Comparison of ENCODE assay signal across 27 mouse cellular contexts in the genomic region with DNA sequence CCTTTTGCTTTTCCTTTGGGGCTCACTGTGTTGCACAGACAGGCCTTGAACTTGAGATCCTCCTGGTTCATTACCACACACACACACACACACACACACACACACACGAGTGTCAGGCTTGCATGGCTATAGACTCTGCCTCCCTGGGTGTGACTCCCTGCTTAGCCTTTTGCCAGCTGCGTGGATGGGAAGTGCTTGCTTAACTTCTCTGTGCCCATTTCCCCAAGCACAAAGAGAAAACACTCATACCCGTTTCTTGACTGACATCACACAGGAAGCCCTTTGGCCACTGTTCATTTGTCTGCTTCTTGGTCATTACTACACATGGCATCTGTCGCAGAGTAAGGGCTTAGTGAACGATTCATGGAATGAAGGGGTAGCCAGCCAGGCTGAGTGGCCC. TPM values are rescaled to one million over a fixed set of nuclear protein-coding genes. Genes with fewer than 3 reads are reported as not detected.
DNase-seq lines count a peak whose midpoint lies in the region; ATAC-seq and TF ChIP-seq lines count a peak whose summit lies in the region.
"Had no signal": no experiment of that assay in that cellular context is flagged by ENCODE, and none has a peak within 500 bp of the region (broad histone marks: within the 10 kb centered on the region; RNA-seq: fewer than 3 reads in every experiment).

No protein-coding gene starts in this region.

- TF ChIP-seq CTCF in liver, embryonic 14.5 days (IDR thresholded peaks at IDR 0.05; ENCODE audit: low read depth): 0 out of 2 replicates have a peak, but pooled peaks have one; percentile 1

- WGBS in liver, embryonic 14.5 days (ENCODE audit: insufficient replicate concordance): 47% methylated on average over 5 of the region's 5 CpGs
- WGBS in liver, embryonic 12.5 days (ENCODE audit: insufficient replicate concordance): 52% methylated on average over 5 of the region's 5 CpGs

- no peak overlapping the region for H3K4me2 ChIP-seq in liver, embryonic 14.5 days (ENCODE audit: low read depth)
- no peak overlapping the region for H3K4me2 ChIP-seq in liver, embryonic 12.5 days
- H3K4me2 ChIP-seq: heart, embryonic 13.5 days; hindbrain, embryonic 12.5 days; hindbrain, embryonic 15.5 days had no signal

- no peak overlapping the region for H3K9ac ChIP-seq in liver, embryonic 14.5 days (replicated peaks)
- no peak overlapping the region for H3K9ac ChIP-seq in liver, embryonic 12.5 days
- H3K9ac ChIP-seq: heart, embryonic 13.5 days; hindbrain, embryonic 12.5 days; hindbrain, embryonic 15.5 days had no signal

- H3K27ac ChIP-seq in liver, embryonic 14.5 days: no peak overlapping the region
- no peak overlapping the region for H3K27ac ChIP-seq in liver, embryonic 12.5 days
- H3K27ac ChIP-seq: heart, adult 2 months; heart, embryonic 13.5 days; hindbrain, embryonic 12.5 days; hindbrain, embryonic 15.5 days had no signal

- no peak overlapping the region for H3K4me3 ChIP-seq in liver, embryonic 14.5 days (ENCODE audit: insufficient read depth in 1 of 2, low read depth in 2 of 2, low read length in 2 of 2)
- no peak overlapping the region for H3K4me3 ChIP-seq in liver, embryonic 12.5 days
- H3K4me3 ChIP-seq: gastrocnemius, adult 2 months; heart, adult 2 months; heart, embryonic 10.5 days; heart, embryonic 13.5 days; hindbrain, embryonic 12.5 days; hindbrain, embryonic 15.5 days had no signal

- H3K9me3 ChIP-seq in liver, embryonic 14.5 days (ENCODE audit: control insufficient read depth, low read length): no peaks in the 10 kb centered on the region
- no peaks in the 10 kb centered on the region for H3K9me3 ChIP-seq in liver, embryonic 12.5 days (replicated peaks)
- H3K9me3 ChIP-seq: heart, embryonic 10.5 days; heart, embryonic 13.5 days; hindbrain, embryonic 12.5 days; hindbrain, embryonic 15.5 days had no signal

- TF ChIP-seq EP300 in liver, embryonic 14.5 days (IDR thresholded peaks at IDR 0.05; ENCODE audit: low read depth): no peak

- H3K36me3 ChIP-seq in liver, embryonic 14.5 days (replicated peaks; ENCODE audit: control insufficient read depth, insufficient read depth, low read depth): no peaks in the 10 kb centered on the region; the same call in 1 of the 2 replicates
- peaks cover 34% of the 10 kb centered on the region for H3K36me3 ChIP-seq in liver, embryonic 12.5 days
- H3K36me3 ChIP-seq: heart, embryonic 10.5 days; heart, embryonic 13.5 days; hindbrain, embryonic 12.5 days; hindbrain, embryonic 15.5 days had no signal

- ATAC-seq in liver, embryonic 14.5 days (ENCODE audit: insufficient read depth): no peak
- ATAC-seq in liver, embryonic 12.5 days: no peak
- peak; percentile 53 for ATAC-seq in megakaryocyte, adult 5-6 weeks (ENCODE audit: poor library complexity, severe bottlenecking)
- 0 out of 2 replicates have a peak, but pooled peaks have one; percentile 11 for ATAC-seq in monocyte, adult 5-6 weeks (replicated peaks; ENCODE audit: insufficient number of reproducible peaks, low FRiP score, low TSS enrichment, poor library complexity, severe bottlenecking)
- no peak for ATAC-seq in erythroblast, adult 5-6 weeks (replicated peaks; ENCODE audit: low FRiP score, poor library complexity, severe bottlenecking)
- ATAC-seq: CD4-positive, CD25-positive, alpha-beta regulatory T cell, adult 4 months; forebrain, embryonic 14.5 days; forebrain, postnatal 0 days had no signal

- DNase-seq in liver, embryonic 14.5 days (ENCODE audit: low read depth in 3 of 3, low spot score in 3 of 3): no peak
- DNase-seq in heart, adult 18-20 months: no peak
- DNase-seq: adrenal gland, adult 2 months; adrenal gland, postnatal 14 days; cerebellum, adult 11-12 months; cerebellum, adult 8-10 months; cerebellum, postnatal 10 days; forebrain, postnatal 0 days; gastrocnemius, adult 2 months; gastrocnemius, postnatal 14 days; heart, adult 2 months had no signal

- H3K4me1 ChIP-seq in liver, embryonic 14.5 days (replicated peaks; ENCODE audit: control insufficient read depth in 2 of 2, insufficient read depth in 2 of 2, low read length in 1 of 2): no peaks in the 10 kb centered on the region
- peaks cover 23% of the 10 kb centered on the region for H3K4me1 ChIP-seq in liver, embryonic 12.5 days

- peaks cover 12% of the 10 kb centered on the region for H3K27me3 ChIP-seq in liver, embryonic 14.5 days (ENCODE audit: control insufficient read depth, insufficient read depth, low read length)
- peaks cover 33% of the 10 kb centered on the region for H3K27me3 ChIP-seq in liver, embryonic 12.5 days (replicated peaks)
- H3K27me3 ChIP-seq: hindbrain, embryonic 15.5 days had no signal

RNA-seq across cellular contexts. Expression of a gene that starts 4.5 kb away (rescaled TPM):
- polyA plus RNA-seq in liver, embryonic 14.5 days (2012; rRNA removed): 0.06 and 0.14 TPM in 2 replicates
- polyA plus RNA-seq in liver, embryonic 14.5 days (2014; fragmentation: Nextera tagmentation; extraction: Ambion mirVana): not detected in 2 replicates
- 0.23 and 0.25 TPM in 2 replicates for polyA plus RNA-seq in liver, embryonic 12.5 days (2016; fragmentation: Nextera tagmentation; extraction: Ambion mirVana)
- total RNA-seq in megakaryocyte, adult 5-6 weeks (2015): not detected in 2 replicates
- total RNA-seq in megakaryocyte, adult 5-6 weeks (2017): not detected in 2 replicates
- total RNA-seq in monocyte, adult 5-6 weeks (2017): not detected in 3 replicates
- total RNA-seq in heart, adult 18-20 months (2021): not detected
- total RNA-seq in erythroblast, adult 5-6 weeks (2015; ENCODE audit: low replicate concordance): not detected in 2 replicates
- total RNA-seq in erythroblast, adult 5-6 weeks (2017; ENCODE audit: low replicate concordance): not detected in 2 replicates
- total RNA-seq: gastrocnemius, adult 2 months; heart, adult 2 months; heart, postnatal 25 days; hematopoietic stem cell, adult 5-6 weeks; MEL had no signal
- polyA plus RNA-seq: C2C12; CD4-positive, CD25-positive, alpha-beta regulatory T cell, adult 4 months; heart, adult 2 months had no signal

RNA-seq across cellular contexts. Expression of a gene that starts 8.1 kb away (rescaled TPM):
- polyA plus RNA-seq in liver, embryonic 14.5 days (2012; rRNA removed): 18.8 and 23.0 TPM in 2 replicates
- 16.0 and 17.0 TPM in 2 replicates for polyA plus RNA-seq in liver, embryonic 14.5 days (2014; fragmentation: Nextera tagmentation; extraction: Ambion mirVana)
- 13.3 and 13.6 TPM in 2 replicates for polyA plus RNA-seq in liver, embryonic 12.5 days (2016; fragmentation: Nextera tagmentation; extraction: Ambion mirVana)
- total RNA-seq in megakaryocyte, adult 5-6 weeks (2015): 6.1 and 6.4 TPM in 2 replicates
- 2.5 and 5.7 TPM in 2 replicates for total RNA-seq in megakaryocyte, adult 5-6 weeks (2017)
- total RNA-seq in monocyte, adult 5-6 weeks (2017): 6.2 to 9.9 TPM (median 7.8 TPM) in 3 replicates
- 1 to 10 TPM; 3.1 to 4.2 TPM for total RNA-seq in heart, adult 18-20 months (2021)
- 1.7 TPM in 2 replicates for total RNA-seq in erythroblast, adult 5-6 weeks (2015; ENCODE audit: low replicate concordance)
- 0.70 and 0.94 TPM in 2 replicates for total RNA-seq in erythroblast, adult 5-6 weeks (2017; ENCODE audit: low replicate concordance)
- total RNA-seq: forebrain, postnatal 0 days had no signal

RNA-seq across cellular contexts. Expression of a gene that starts 47.3 kb away (rescaled TPM):
- polyA plus RNA-seq in liver, embryonic 14.5 days (2012; rRNA removed): 6.0 and 6.4 TPM in 2 replicates
- 8.1 and 9.6 TPM in 2 replicates for polyA plus RNA-seq in liver, embryonic 14.5 days (2014; fragmentation: Nextera tagmentation; extraction: Ambion mirVana)
- polyA plus RNA-seq in liver, embryonic 12.5 days (2016; fragmentation: Nextera tagmentation; extraction: Ambion mirVana): 11.7 TPM in 2 replicates
- total RNA-seq in megakaryocyte, adult 5-6 weeks (2015): 5.4 and 6.5 TPM in 2 replicates
- total RNA-seq in megakaryocyte, adult 5-6 weeks (2017): 5.7 and 7.5 TPM in 2 replicates
- 8.7 to 15.0 TPM (median 10.3 TPM) in 3 replicates for total RNA-seq in monocyte, adult 5-6 weeks (2017)
- 100 to 1,000 TPM; 117 to 120 TPM for total RNA-seq in heart, adult 18-20 months (2021)
- 2.7 TPM in 1 of 2 replicates, not detected in the other for total RNA-seq in erythroblast, adult 5-6 weeks (2015; ENCODE audit: low replicate concordance)
- total RNA-seq in erythroblast, adult 5-6 weeks (2017; ENCODE audit: low replicate concordance): 1.3 and 1.8 TPM in 2 replicates

RNA-seq across cellular contexts. Expression of a gene that starts 59.5 kb away (rescaled TPM):
- 0.02 TPM in 1 of 2 replicates, not detected in the other for polyA plus RNA-seq in liver, embryonic 14.5 days (2012; rRNA removed)
- not detected in 2 replicates for polyA plus RNA-seq in liver, embryonic 14.5 days (2014; fragmentation: Nextera tagmentation; extraction: Ambion mirVana)
- not detected in 2 replicates for polyA plus RNA-seq in liver, embryonic 12.5 days (2016; fragmentation: Nextera tagmentation; extraction: Ambion mirVana)
- not detected in 2 replicates for total RNA-seq in megakaryocyte, adult 5-6 weeks (2015)
- total RNA-seq in megakaryocyte, adult 5-6 weeks (2017): not detected in 2 replicates
- not detected in 3 replicates for total RNA-seq in monocyte, adult 5-6 weeks (2017)
- total RNA-seq in heart, adult 18-20 months (2021): not detected
- not detected in 2 replicates for total RNA-seq in erythroblast, adult 5-6 weeks (2015; ENCODE audit: low replicate concordance)
- not detected in 2 replicates for total RNA-seq in erythroblast, adult 5-6 weeks (2017; ENCODE audit: low replicate concordance)
- total RNA-seq: adrenal gland, adult 2 months; adrenal gland, postnatal 14 days; forebrain, postnatal 0 days; gastrocnemius, adult 2 months; gastrocnemius, postnatal 14 days; gastrocnemius, postnatal 4 days; heart, adult 2 months; heart, postnatal 25 days; hematopoietic stem cell, adult 5-6 weeks; MEL had no signal
- polyA plus RNA-seq: C2C12; CD4-positive, CD25-positive, alpha-beta regulatory T cell, adult 4 months; forebrain, embryonic 14.5 days; heart, adult 2 months; heart, embryonic 10.5 days; heart, embryonic 13.5 days; heart, embryonic 16.5 days had no signal

Comparison
In these comparisons a context has a peak if more than half of its experiments do, and no peak if none do; other contexts are left out.
1. ATAC-seq: peak in megakaryocyte, adult 5-6 weeks (single experiment) and monocyte, adult 5-6 weeks (single experiment); none in liver, embryonic 14.5 days (single experiment), liver, embryonic 12.5 days (single experiment) and erythroblast, adult 5-6 weeks (single experiment).